Mouse (Mus musculus): ENCODE data around the gene Pex14. TPM values are rescaled to one million over a fixed set of nuclear protein-coding genes. Genes with fewer than 3 reads are reported as not detected.
A peak's percentile ranks its signal among the peaks of the same experiment; 100 is the strongest.

Gene Pex14
- polyA plus RNA-seq, 1 experiment = 19.7 TPM

- no peak overlapping the region for H3K4me3 ChIP-seq (ENCODE audit: insufficient read depth, low read length)
- TF ChIP-seq CTCF (IDR thresholded peaks at IDR 0.05; ENCODE audit: low read depth, low read length) (no peak), POLR2A (IDR thresholded peaks at IDR 0.05; ENCODE audit: borderline replicate concordance, low read depth, low read length) (no peak)
- no peak overlapping the region for H3K27ac ChIP-seq (ENCODE audit: insufficient read depth, low read depth, low read length)
- peaks cover 15% of the 10 kb centered on the region for H3K4me1 ChIP-seq (ENCODE audit: control insufficient read depth, insufficient read depth, low read length)
These were observed 40.0 kb downstream of the Pex14 start for GRCm38 (mm10) chr4:149059713-149060112.

- H3K27ac ChIP-seq (ENCODE audit: insufficient read depth, low read depth, low read length) = no peak overlapping the region
- H3K4me3 ChIP-seq (ENCODE audit: insufficient read depth, low read length) = no peak overlapping the region
- peaks cover 15% of the 10 kb centered on the region for H3K4me1 ChIP-seq (ENCODE audit: control insufficient read depth, insufficient read depth, low read length)
- TF ChIP-seq CTCF (IDR thresholded peaks at IDR 0.05; ENCODE audit: low read depth, low read length) (no peak), POLR2A (IDR thresholded peaks at IDR 0.05; ENCODE audit: borderline replicate concordance, low read depth, low read length) (no peak)
These were observed 41.4 kb downstream of the Pex14 start for GRCm38 (mm10) chr4:149058298-149058697.

- Histone ChIP-seq H3K27ac (ENCODE audit: insufficient read depth, low read depth, low read length) (no peak overlapping the region), H3K4me3 (ENCODE audit: insufficient read depth, low read length) (no peak overlapping the region), H3K4me1 (ENCODE audit: control insufficient read depth, insufficient read depth, low read length) (peaks cover 15% of the 10 kb centered on the region)
- TF ChIP-seq POLR2A (IDR thresholded peaks at IDR 0.05; ENCODE audit: borderline replicate concordance, low read depth, low read length) (no peak), CTCF (IDR thresholded peaks at IDR 0.05; ENCODE audit: low read depth, low read length) (no peak)
These were observed 42.2 kb downstream of the Pex14 start for GRCm38 (mm10) chr4:149057470-149057869.

- no peak for TF ChIP-seq CTCF (IDR thresholded peaks at IDR 0.05; ENCODE audit: low read depth, low read length)
- TF ChIP-seq POLR2A (IDR thresholded peaks at IDR 0.05; ENCODE audit: borderline replicate concordance, low read depth, low read length) = no peak
- Histone ChIP-seq H3K4me1 (ENCODE audit: control insufficient read depth, insufficient read depth, low read length) (peaks cover 15% of the 10 kb centered on the region), H3K27ac (ENCODE audit: insufficient read depth, low read depth, low read length) (no peak overlapping the region)
These were observed 42.7 kb downstream of the Pex14 start for GRCm38 (mm10) chr4:149056957-149057356.

GRCm38 (mm10) chr4:149055847-149056246 is 43.8 kb downstream of the Pex14 start:
- no peak overlapping the region for H3K27ac ChIP-seq (ENCODE audit: insufficient read depth, low read depth, low read length)
- H3K4me3 ChIP-seq (ENCODE audit: insufficient read depth, low read length) = no peak overlapping the region
- TF ChIP-seq POLR2A (IDR thresholded peaks at IDR 0.05; ENCODE audit: borderline replicate concordance, low read depth, low read length) (no peak), CTCF (IDR thresholded peaks at IDR 0.05; ENCODE audit: low read depth, low read length) (no peak)
- H3K4me1 ChIP-seq (ENCODE audit: control insufficient read depth, insufficient read depth, low read length) = peaks cover 18% of the 10 kb centered on the region

More at GRCm38 (mm10) chr4:149056957-149057356, 42.7 kb downstream of the Pex14 start:
- no peak overlapping the region for H3K4me3 ChIP-seq (ENCODE audit: insufficient read depth, low read length)

GRCm38 (mm10) chr4:149049351-149050159 is 50.1 kb downstream of the Pex14 start:
- TF ChIP-seq CTCF (IDR thresholded peaks at IDR 0.05; ENCODE audit: low read depth, low read length) = no peak
- no peak for TF ChIP-seq POLR2A (IDR thresholded peaks at IDR 0.05; ENCODE audit: borderline replicate concordance, low read depth, low read length)
- Histone ChIP-seq H3K27ac (ENCODE audit: insufficient read depth, low read depth, low read length) (peak overlapping the region; percentile 65), H3K4me1 (ENCODE audit: control insufficient read depth, insufficient read depth, low read length) (peaks cover 45% of the 10 kb centered on the region)

GRCm38 (mm10) chr4:149048625-149049228 is 50.9 kb downstream of the Pex14 start:
- H3K27ac ChIP-seq (ENCODE audit: insufficient read depth, low read depth, low read length) = peak overlapping the region; percentile 65
- no peak for TF ChIP-seq CTCF (IDR thresholded peaks at IDR 0.05; ENCODE audit: low read depth, low read length)
- TF ChIP-seq POLR2A (IDR thresholded peaks at IDR 0.05; ENCODE audit: borderline replicate concordance, low read depth, low read length) = no peak
- H3K4me1 ChIP-seq (ENCODE audit: control insufficient read depth, insufficient read depth, low read length) = peaks cover 45% of the 10 kb centered on the region
- H3K4me3 ChIP-seq (ENCODE audit: insufficient read depth, low read length) = peak overlapping the region; percentile 40

More at GRCm38 (mm10) chr4:149049351-149050159, 50.1 kb downstream of the Pex14 start:
- H3K4me3 ChIP-seq (ENCODE audit: insufficient read depth, low read length) = peak overlapping the region; percentile 40

- peak; percentile 35; the same call in 1 of the 2 replicates for TF ChIP-seq CTCF (IDR thresholded peaks at IDR 0.05; ENCODE audit: low read depth, low read length)
- TF ChIP-seq POLR2A (IDR thresholded peaks at IDR 0.05; ENCODE audit: borderline replicate concordance, low read depth, low read length) = no peak
- Histone ChIP-seq H3K4me3 (ENCODE audit: insufficient read depth, low read length) (no peak overlapping the region), H3K4me1 (ENCODE audit: control insufficient read depth, insufficient read depth, low read length) (peaks cover 45% of the 10 kb centered on the region), H3K27ac (ENCODE audit: insufficient read depth, low read depth, low read length) (no peak overlapping the region)
These were observed 52.3 kb downstream of the Pex14 start for GRCm38 (mm10) chr4:149047360-149047759.

- Histone ChIP-seq H3K4me3 (ENCODE audit: insufficient read depth, low read length) (no peak overlapping the region), H3K27ac (ENCODE audit: insufficient read depth, low read depth, low read length) (no peak overlapping the region), H3K4me1 (ENCODE audit: control insufficient read depth, insufficient read depth, low read length) (peaks cover 43% of the 10 kb centered on the region)
- TF ChIP-seq CTCF (IDR thresholded peaks at IDR 0.05; ENCODE audit: low read depth, low read length) = no peak
- no peak for TF ChIP-seq POLR2A (IDR thresholded peaks at IDR 0.05; ENCODE audit: borderline replicate concordance, low read depth, low read length)
These were observed 53.8 kb downstream of the Pex14 start for GRCm38 (mm10) chr4:149045885-149046284.

- Histone ChIP-seq H3K4me3 (ENCODE audit: insufficient read depth, low read length) (no peak overlapping the region), H3K4me1 (ENCODE audit: control insufficient read depth, insufficient read depth, low read length) (0 out of 2 replicates have a peak, but pooled peaks cover under 1% of the 10 kb centered on the region), H3K27ac (ENCODE audit: insufficient read depth, low read depth, low read length) (no peak overlapping the region)
- TF ChIP-seq CTCF (IDR thresholded peaks at IDR 0.05; ENCODE audit: low read depth, low read length) (no peak), POLR2A (IDR thresholded peaks at IDR 0.05; ENCODE audit: borderline replicate concordance, low read depth, low read length) (no peak)
These were observed 59.4 kb downstream of the Pex14 start for GRCm38 (mm10) chr4:149040289-149040688.
